Mouse (Mus musculus) ovary, adult 18-20 months (tissue): ENCODE results near the gene Sac3d1.

Experiments
- DNase-seq: peaks from one replicate; pipeline ENCODE4 v3.0.0; 2022; ENCODE audit warnings: low spot score, mixed read lengths

The Sac3d1 gene

DNA sequence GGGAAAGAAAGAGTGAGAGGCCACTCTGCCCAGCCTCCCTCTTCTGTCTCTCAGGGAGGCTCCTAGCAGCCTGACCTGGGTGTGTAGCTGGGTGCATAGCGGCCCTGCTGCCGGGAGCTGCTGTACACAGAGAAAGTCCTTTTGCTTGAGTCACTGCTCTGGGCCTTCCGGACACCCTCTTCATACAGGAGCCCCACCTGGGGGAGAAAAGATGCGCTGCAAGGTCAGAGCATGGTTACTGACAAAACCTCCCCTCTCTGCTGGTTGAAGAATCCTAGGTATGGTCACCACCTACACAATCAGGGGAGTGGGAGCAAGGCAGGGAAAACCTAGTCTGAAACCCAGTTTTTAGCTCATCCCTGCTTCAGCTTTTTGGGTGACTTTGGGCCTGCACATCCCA lies 49.5 kb downstream of the Sac3d1 start:
- no peak for DNase-seq

DNA sequence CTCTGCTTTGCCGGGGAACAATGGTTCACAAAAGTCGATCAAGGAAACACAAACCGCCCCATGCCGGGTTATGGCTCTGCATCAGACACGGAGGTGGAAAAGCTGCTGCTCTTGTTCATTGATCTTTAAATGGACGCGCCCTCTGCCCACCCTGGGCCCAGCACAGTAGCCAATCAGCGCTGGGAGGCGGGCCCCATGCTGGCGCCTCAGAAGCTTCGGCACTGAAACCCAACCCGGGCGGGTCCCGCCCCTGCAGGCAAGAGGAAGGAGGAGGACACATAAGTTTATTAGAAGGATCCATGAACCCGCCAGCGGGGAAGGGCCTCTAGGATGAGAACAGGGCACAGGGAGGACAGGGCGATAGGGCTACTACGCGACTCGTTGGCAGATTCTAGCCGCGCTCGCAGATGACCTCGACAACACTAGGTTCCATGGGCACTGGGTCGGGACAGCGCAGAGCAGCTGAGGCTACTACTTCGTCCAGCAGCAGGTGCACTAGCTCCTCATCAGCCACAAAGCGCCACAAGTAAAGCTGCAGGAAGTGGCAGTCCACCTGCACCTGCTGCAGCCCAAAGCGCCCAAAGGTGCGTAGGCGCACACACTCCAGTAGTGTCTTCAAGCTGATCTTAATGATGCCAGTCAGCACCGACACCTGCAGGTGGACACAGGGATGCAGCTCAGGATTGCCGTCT lies 50.6 kb downstream of the Sac3d1 start, which contains the start of gene Tm7sf2:
Gene Tm7sf2 (minus strand): TSS at position 650 of the 692 bp plus-strand sequence.
- DNase-seq, result peak; percentile 91

DNA sequence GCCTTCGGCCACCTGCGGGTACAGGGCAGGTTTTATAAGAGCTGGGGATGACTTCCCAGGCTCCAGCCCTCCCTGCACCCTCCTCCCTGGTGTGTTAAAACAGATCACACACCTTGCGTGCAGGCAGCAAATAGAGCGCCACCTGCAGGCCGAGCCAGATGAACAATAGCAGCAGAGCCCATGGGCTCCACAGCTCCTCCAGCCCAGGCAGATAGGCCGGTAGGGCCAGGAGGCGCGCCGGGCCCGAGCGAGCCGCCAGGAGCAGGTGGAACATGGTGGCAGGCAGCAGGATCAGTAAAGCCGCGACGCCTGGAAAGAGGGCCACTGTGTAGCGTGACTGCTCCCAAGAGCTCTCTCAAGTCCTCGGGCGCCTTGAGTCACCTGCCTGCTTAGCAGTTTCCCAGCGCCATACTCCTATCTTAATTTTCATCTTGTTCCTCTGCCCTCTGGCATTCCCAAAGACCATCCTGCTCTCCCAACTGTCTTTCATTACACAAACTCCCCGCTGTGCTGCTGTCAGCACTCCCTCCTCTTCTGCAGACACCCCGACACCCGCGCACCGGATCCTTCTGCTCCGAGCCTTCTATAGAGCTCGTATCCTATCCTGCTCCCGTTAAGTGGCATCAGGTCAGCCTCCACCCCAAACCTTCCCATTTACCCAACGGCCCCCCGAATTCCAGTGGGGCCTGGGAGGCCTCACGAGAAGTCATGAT lies 51.3 kb downstream of the Sac3d1 start:
- peak; percentile 52 for DNase-seq

DNA sequence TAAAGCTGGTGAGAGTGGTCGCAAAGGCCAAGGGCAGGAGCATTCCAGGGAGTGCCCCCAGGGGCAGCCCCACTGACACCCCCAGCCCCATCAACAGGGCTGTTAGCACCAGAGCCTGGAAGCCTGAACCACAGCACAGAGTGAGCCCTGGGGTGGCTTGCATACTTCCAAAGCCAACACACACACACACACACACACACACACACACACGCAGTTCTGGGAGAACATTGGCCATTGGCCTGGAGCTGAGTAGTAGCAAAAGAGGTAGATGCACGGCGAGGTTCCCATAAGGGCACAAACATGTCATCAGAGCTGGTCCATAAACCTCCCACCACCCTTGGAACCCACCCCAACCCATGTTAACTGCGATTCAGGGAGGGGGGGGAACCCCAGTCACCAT lies 51.9 kb downstream of the Sac3d1 start:
- no peak for DNase-seq
